Mouse (Mus musculus) C2C12 (cell line): ENCODE measurements around the gene Slc35a5. TPM values are rescaled to one million over a fixed set of nuclear protein-coding genes. Genes with fewer than 3 reads are reported as not detected.

ENCODE experiments used
- H3K27me3 ChIP-seq: one replicate; pipeline ENCODE4 v1.6.1; 2011; ENCODE audit not compliant: control insufficient read depth, insufficient read depth, insufficient read length
- H3K36me3 ChIP-seq: one replicate; pipeline ENCODE4 v1.6.1; 2011; ENCODE audit not compliant: control insufficient read depth, insufficient read depth
- H3K4me3 ChIP-seq: one replicate; pipeline ENCODE4 v1.5.1; 2011; ENCODE audit warnings: mild to moderate bottlenecking, control low read depth; ENCODE audit not compliant: poor library complexity, insufficient read depth, severe bottlenecking
- H3K79me2 ChIP-seq: one replicate; pipeline ENCODE4 v1.6.1; 2011; ENCODE audit not compliant: control insufficient read depth, insufficient read depth
- H3K79me3 ChIP-seq: one replicate; pipeline ENCODE4 v1.6.1; 2011; ENCODE audit warnings: low read depth, control low read depth
- H3ac ChIP-seq: one replicate; pipeline ENCODE3; 2011; ENCODE audit warnings: low read depth; ENCODE audit not compliant: control insufficient read depth, insufficient read length
- CEBPB ChIP-seq: IDR thresholded peaks from one replicate; pipeline ENCODE4 v1.6.1; 2011; ENCODE audit warnings: low read depth, mild to moderate bottlenecking, control low read depth, moderate library complexity
- CTCF ChIP-seq: IDR thresholded peaks from one replicate; pipeline ENCODE4 v1.5.1; 2011; ENCODE audit not compliant: control insufficient read depth, insufficient read depth, insufficient read length
- FOSL1 ChIP-seq: IDR thresholded peaks from one replicate; pipeline ENCODE4 v1.8.0; 2011; ENCODE audit warnings: mild to moderate bottlenecking, low read length; ENCODE audit not compliant: poor library complexity, insufficient read depth, severe bottlenecking
- MAX ChIP-seq: IDR thresholded peaks from one replicate; pipeline ENCODE4 v1.6.1; 2011; ENCODE audit warnings: mild to moderate bottlenecking, control low read depth
- MYOD1 ChIP-seq: IDR thresholded peaks from one replicate; pipeline ENCODE4 v1.6.1; 2011; ENCODE audit warnings: low read depth; ENCODE audit not compliant: control insufficient read depth, insufficient read length
- MYOG ChIP-seq: IDR thresholded peaks from one replicate; pipeline ENCODE4 v1.6.1; 2011; ENCODE audit not compliant: control insufficient read depth, insufficient read length; ENCODE audit errors: extremely low read depth
- USF1 ChIP-seq: IDR thresholded peaks from one replicate; pipeline ENCODE4 v1.6.1; 2011; ENCODE audit warnings: low read depth, mild to moderate bottlenecking, control low read depth, moderate library complexity
- long read RNA-seq, 2 experiments: library from polyadenylated mRNA; unstranded; transcript quantifications; one replicate each; pipeline ENCODE4 v2.0.0; 2019 to 2020
- polyA plus RNA-seq: library from polyadenylated mRNA; unstranded; fragments of >200 nt; fragmentation: generic; extraction: Trizol; gene quantifications from one replicate; pipeline ENCODE4 v1.2.1, GENCODE M21; 2012; ENCODE audit warnings: missing spikeins

Gene Slc35a5
- 3.1 TPM for polyA plus RNA-seq
- long read RNA-seq, experiment 1, full-length matches to known transcripts: 14 of 19 reads
- long read RNA-seq, experiment 1, partial matches to known transcripts: 0 of 19 reads
- long read RNA-seq, experiment 1, other reads (novel, unspliced or antisense): 5 of 19 reads
- long read RNA-seq, experiment 2, full-length matches to known transcripts: 32 of 45 reads
- long read RNA-seq, experiment 2, partial matches to known transcripts: 2 of 45 reads
- long read RNA-seq, experiment 2, other reads (novel, unspliced or antisense): 11 of 45 reads

DNA sequence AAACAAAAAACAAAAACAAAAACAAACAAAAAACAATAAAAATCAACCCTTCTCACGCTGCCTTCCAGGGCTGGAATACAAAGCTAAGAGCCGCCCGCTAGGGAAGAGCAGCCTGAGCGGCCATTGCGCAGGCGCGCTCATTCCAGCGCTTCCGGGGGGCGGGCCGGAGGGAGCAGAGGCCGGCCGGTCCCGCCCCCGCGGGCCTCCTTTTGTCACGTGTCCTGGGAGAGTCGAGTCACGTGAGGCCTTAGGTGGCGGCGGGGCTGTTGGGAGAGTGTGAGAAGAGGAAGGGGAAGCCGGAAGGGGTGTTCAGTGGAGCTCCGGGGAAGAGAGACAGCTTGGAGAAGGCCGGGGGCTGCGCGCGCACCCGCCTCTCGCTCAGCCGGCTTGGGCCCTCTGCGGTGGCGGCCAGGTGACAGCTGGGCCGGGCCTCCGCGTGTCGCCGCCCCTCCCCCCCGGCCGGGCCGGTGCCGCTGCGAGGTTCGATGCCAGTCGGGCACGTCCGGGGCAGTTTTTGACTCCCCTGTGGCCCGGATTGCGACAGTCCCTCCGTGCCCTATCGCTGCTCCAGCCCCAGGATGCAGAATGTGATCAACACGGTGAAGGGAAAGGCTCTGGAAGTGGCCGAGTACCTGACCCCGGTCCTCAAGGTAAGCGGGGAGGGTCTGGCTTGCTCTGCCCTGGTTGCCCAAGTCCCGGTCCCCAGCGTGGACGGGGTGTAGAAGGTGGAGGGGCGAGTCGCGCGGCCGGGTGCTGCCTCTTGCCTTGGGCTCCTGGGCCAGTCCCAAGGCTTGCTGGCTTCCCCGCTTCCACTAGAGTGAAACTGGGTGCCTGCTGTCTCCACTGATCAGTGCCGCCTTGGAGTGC lies at the start of gene Slc35a5, which contains the start of gene Atg3:
TSS of gene Slc35a5 (minus strand) at position 185 of the 867 bp plus-strand sequence.
TSS of gene Atg3 (plus strand) at position 264 of the 867 bp plus-strand sequence.
- Histone ChIP-seq H3K4me3 (peak within 1 kb of the TSS; percentile 96), H3K36me3 (peaks cover 25% of the 10 kb centered on the region), H3K27me3 (no peaks in the 10 kb centered on the region), H3ac (peak within 1 kb of the TSS; percentile 93), H3K79me2 (peaks cover 43% of the 10 kb centered on the region), H3K79me3 (peaks cover 20% of the 10 kb centered on the region)
- TF ChIP-seq CEBPB (peak; percentile 18), USF1 (peak; percentile 99), FOSL1 (no peak)

DNA sequence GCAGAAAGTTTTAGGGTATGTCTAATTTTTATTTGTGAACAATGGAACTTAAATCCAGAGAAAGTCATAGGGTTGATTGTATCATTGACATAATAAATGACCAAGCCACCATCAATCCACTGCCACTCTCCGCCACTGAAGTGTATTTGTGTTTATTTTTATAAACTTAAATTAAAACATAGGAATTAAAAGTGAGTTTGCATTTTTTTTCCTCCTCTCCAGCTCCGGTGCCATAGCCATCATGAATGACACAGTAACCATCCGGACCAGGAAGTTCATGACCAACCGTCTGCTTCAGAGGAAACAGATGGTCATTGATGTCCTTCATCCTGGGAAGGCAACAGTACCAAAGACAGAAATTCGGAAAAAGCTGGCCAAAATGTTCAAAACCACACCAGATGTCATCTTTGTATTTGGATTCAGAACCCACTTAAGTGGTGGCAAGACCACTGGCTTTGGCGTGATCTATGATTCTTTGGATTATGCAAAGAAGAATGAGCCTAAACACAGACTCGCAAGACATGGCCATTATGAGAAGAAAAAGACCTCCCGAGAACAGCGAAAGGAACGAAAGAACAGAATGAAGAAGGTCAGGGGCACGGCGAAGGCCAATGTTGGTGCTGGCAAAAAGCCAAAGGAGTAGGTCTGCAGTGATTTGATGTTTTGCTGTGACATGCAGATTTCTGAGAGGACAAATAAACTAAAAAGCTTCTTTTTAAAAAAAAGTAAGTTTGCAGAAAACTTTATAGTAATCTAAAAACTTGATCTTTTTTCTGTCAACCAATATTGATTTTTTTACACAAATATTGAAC lies 46.6 kb upstream of the Slc35a5 start:
- no peaks in the 10 kb centered on the region for H3K27me3 ChIP-seq
- TF ChIP-seq MYOD1 (no peak), FOSL1 (no peak), USF1 (no peak), CTCF (no peak), MAX (no peak), MYOG (no peak), CEBPB (no peak)
- H3K79me3 ChIP-seq: no peaks in the 10 kb centered on the region

DNA sequence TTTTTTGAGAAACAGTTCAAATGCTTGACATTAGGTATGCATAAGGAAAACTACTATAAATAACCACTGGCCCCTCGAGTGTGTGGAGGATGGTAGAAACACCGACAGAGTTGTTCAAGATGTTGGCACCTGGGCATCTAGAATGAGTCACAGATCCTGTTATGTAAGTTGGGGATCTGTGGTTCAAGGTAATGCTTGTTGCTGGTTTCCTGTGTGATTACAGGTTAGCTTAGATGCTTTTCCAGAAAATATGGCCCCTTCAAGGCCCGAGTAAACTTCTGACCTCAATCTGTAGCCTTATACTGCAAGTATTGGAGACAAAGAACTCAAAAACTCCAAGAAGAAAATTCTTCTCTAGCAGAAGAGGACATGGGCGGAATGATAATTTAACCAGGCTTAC lies 45.9 kb upstream of the Slc35a5 start:
- no peak overlapping the region for H3ac ChIP-seq
- TF ChIP-seq CTCF (no peak), MYOG (no peak), CEBPB (no peak), MYOD1 (no peak), FOSL1 (no peak), MAX (no peak), USF1 (no peak)
- no peaks in the 10 kb centered on the region for H3K27me3 ChIP-seq
- no peaks in the 10 kb centered on the region for H3K36me3 ChIP-seq
- H3K79me3 ChIP-seq: no peaks in the 10 kb centered on the region
- no peak overlapping the region for H3K4me3 ChIP-seq
- H3K79me2 ChIP-seq: no peaks in the 10 kb centered on the region

More for the DNA sequence above, 46.6 kb upstream of the Slc35a5 start:
- Histone ChIP-seq H3K36me3 (no peaks in the 10 kb centered on the region), H3K79me2 (no peaks in the 10 kb centered on the region), H3K4me3 (no peak overlapping the region), H3ac (no peak overlapping the region)

DNA sequence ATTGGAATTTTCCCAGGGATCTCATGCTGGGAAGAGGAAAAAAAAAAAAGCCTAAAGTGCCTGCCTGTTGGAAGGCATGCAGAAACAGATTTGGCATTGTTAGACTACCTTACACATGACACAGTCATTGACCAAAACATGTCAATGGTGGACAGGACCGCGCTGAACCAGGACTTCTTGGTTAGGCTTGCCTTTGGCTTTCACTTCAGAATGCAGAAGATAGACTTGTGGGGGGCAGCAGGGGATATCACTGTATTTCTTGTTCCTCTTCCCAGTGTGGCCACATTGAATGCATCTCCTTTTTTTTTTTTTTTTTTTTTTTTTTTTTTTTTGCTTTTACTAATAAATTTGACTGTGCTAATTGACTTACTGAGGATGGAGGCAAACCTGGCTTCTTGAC lies 42.9 kb upstream of the Slc35a5 start:
- Histone ChIP-seq H3K79me2 (no peaks in the 10 kb centered on the region), H3K79me3 (no peaks in the 10 kb centered on the region), H3K36me3 (no peaks in the 10 kb centered on the region), H3K4me3 (no peak overlapping the region), H3ac (no peak overlapping the region), H3K27me3 (no peaks in the 10 kb centered on the region)
- TF ChIP-seq CTCF (no peak), USF1 (no peak), MAX (no peak), FOSL1 (no peak), CEBPB (no peak), MYOD1 (no peak), MYOG (no peak)

DNA sequence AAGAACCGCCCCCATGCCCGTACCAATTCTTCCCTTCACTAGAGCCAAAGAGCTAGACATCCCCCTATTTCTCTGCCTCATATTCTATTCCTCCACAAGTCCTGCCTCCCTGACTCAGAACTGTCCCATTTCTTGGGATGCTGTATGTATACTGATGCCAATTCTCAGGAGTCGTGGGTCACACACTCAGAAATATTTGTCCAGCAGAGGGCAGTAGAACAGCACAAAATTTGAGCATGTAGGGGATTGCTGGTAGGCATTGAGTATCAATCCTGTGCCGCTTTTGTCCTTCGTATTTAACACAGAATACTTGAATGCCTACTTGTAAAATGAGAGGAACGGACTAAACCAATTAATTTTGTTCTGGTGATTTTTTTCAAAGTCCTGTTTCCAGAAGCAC lies 38.3 kb upstream of the Slc35a5 start:
- no peak overlapping the region for H3ac ChIP-seq
- H3K4me3 ChIP-seq: no peak overlapping the region
- no peaks in the 10 kb centered on the region for H3K79me2 ChIP-seq
- H3K36me3 ChIP-seq: no peaks in the 10 kb centered on the region
- H3K27me3 ChIP-seq: no peaks in the 10 kb centered on the region
- TF ChIP-seq CTCF (peak; percentile 40), CEBPB (no peak), MYOD1 (no peak), MYOG (no peak), MAX (no peak), USF1 (no peak), FOSL1 (no peak)
- H3K79me3 ChIP-seq: no peaks in the 10 kb centered on the region
